Mouse (Mus musculus): Measurements from ENCODE around the gene Slc38a6. TPM values are rescaled to one million over a fixed set of nuclear protein-coding genes. Genes with fewer than 3 reads are reported as not detected.

Slc38a6 gene
- total and polyA plus RNA-seq, 2 experiments from 2014 or later = 2.7 to 19.2 TPM

DNA sequence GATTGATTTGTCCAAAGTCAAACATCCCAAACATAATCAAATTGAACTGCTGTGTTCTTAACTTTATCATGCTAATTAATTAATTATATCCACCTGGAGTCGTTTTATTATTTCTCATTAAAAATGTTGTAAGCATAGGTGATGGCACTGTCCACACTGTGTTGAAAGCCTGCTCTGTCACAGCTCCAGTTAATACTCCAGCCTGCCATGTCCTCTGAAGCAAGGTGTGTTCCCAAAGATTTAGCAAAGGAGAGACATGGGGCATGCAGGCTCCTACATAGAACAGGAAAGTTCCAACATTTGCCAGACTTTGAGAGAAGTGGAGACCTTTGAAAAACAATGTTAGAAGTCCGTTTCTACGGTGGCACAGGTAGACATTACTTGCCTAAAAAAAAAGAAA is 77.4 kb downstream of the Slc38a6 start:
- WGBS = 78% methylated on average over 3 of the region's 3 CpGs
- Histone ChIP-seq H3K27ac (ENCODE audit: low read depth) (no peak overlapping the region), H3K4me3 (ENCODE audit: low read depth, low read length) (no peak overlapping the region), H3K9me3 (replicated peaks; ENCODE audit: control insufficient read depth, low read length) (no peaks in the 10 kb centered on the region), H3K9ac (replicated peaks; ENCODE audit: low read depth, low read length) (no peak overlapping the region), H3K27me3 (ENCODE audit: control insufficient read depth, insufficient read depth, low read length) (no peaks in the 10 kb centered on the region), H3K4me1 (ENCODE audit: control insufficient read depth, insufficient read depth) (peaks cover 9% of the 10 kb centered on the region), H3K36me3 (replicated peaks; ENCODE audit: control insufficient read depth, insufficient read depth, low read length) (no peaks in the 10 kb centered on the region), H3K4me2 (ENCODE audit: low read depth, low read length) (no peak overlapping the region)
- ATAC-seq (ENCODE audit: insufficient read depth, low read depth) = no peak
- no peak for DNase-seq (ENCODE audit: low spot score)
- TF ChIP-seq EP300 (IDR thresholded peaks at IDR 0.05; ENCODE audit: low read depth) (no peak), CTCF (IDR thresholded peaks at IDR 0.05; ENCODE audit: low read depth) (no peak)

DNA sequence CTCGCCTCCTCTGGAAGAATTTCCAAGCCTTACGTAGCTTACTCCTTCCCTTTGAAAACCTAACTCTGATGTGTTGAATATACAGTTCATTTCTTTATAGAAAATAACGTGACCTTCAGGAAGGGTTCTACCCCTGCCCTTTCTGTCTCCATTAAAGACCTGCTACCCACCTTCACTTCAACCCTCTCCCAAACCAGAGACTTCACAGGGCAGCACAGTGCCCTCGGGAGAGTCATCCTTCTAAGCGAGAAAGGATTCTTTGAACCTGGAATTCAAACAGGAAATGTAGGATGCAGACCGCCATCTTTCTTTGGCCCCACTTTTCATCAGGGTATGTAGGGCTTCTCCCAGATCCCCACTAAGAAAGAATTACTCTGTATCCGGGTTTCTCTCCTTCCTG is 80.0 kb downstream of the Slc38a6 start:
- ATAC-seq (ENCODE audit: insufficient read depth, low read depth) (no peak), DNase-seq (ENCODE audit: low spot score) (no peak)
- H3K4me1 ChIP-seq (ENCODE audit: control insufficient read depth, insufficient read depth) = peaks cover 21% of the 10 kb centered on the region
- no peak for TF ChIP-seq CTCF (IDR thresholded peaks at IDR 0.05; ENCODE audit: low read depth)
- TF ChIP-seq EP300 (IDR thresholded peaks at IDR 0.05; ENCODE audit: low read depth) = no peak
- H3K9ac ChIP-seq (replicated peaks; ENCODE audit: low read depth, low read length) = no peak overlapping the region
- no peaks in the 10 kb centered on the region for H3K27me3 ChIP-seq (ENCODE audit: control insufficient read depth, insufficient read depth, low read length)
- no peak overlapping the region for H3K4me2 ChIP-seq (ENCODE audit: low read depth, low read length)
- no peaks in the 10 kb centered on the region for H3K9me3 ChIP-seq (replicated peaks; ENCODE audit: control insufficient read depth, low read length)
- no peak overlapping the region for H3K4me3 ChIP-seq (ENCODE audit: low read depth, low read length)
- 89% methylated on average over 7 of the region's 7 CpGs for WGBS
- H3K27ac ChIP-seq (ENCODE audit: low read depth) = no peak overlapping the region
- H3K36me3 ChIP-seq (replicated peaks; ENCODE audit: control insufficient read depth, insufficient read depth, low read length) = no peaks in the 10 kb centered on the region

DNA sequence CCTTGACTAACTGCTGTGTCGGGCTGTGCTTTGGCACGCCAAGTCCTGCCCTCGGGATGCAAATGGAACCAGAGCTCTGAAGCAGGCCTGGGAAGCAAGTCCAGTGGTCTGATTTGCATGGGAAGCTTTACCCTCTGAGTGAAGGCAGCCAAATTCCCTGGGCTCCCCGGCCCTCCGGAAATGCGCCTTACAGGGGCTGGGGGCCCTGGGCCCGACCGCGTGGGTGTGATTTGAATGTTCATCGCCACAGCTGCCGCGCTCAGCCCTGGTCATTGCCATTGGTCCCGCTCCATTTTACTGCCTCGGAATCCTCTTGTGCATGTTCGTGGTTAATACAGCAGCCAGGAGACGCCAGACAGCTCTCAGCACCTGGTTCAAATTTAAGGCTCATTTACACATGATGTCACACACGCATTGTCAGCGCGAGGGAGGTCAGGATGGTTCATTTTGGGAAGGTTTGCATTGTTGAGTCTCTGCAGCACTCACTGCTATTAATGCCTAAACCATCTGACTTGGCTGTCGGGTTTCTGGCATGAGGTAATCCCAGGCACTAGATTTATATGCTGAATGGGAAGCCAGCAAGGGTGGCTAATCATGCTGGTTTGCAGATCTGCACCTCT is 81.0 kb downstream of the Slc38a6 start:
- H3K9ac ChIP-seq (replicated peaks; ENCODE audit: low read depth, low read length) = no peak overlapping the region
- H3K36me3 ChIP-seq (replicated peaks; ENCODE audit: control insufficient read depth, insufficient read depth, low read length) = no peaks in the 10 kb centered on the region
- H3K27ac ChIP-seq (ENCODE audit: low read depth) = peak overlapping the region; percentile 8; the same call in 1 of the 2 replicates
- DNase-seq (ENCODE audit: low spot score) (no peak), ATAC-seq (ENCODE audit: insufficient read depth, low read depth) (peak; percentile 53)
- H3K9me3 ChIP-seq (replicated peaks; ENCODE audit: control insufficient read depth, low read length) = no peaks in the 10 kb centered on the region
- no peak overlapping the region for H3K4me3 ChIP-seq (ENCODE audit: low read depth, low read length)
- H3K4me2 ChIP-seq (ENCODE audit: low read depth, low read length) = no peak overlapping the region
- peaks cover 21% of the 10 kb centered on the region for H3K4me1 ChIP-seq (ENCODE audit: control insufficient read depth, insufficient read depth)
- H3K27me3 ChIP-seq (ENCODE audit: control insufficient read depth, insufficient read depth, low read length) = no peaks in the 10 kb centered on the region
- TF ChIP-seq CTCF (IDR thresholded peaks at IDR 0.05; ENCODE audit: low read depth) = no peak
- TF ChIP-seq EP300 (IDR thresholded peaks at IDR 0.05; ENCODE audit: low read depth) = no peak
- 29% methylated on average over 20 of the region's 20 CpGs for WGBS

DNA sequence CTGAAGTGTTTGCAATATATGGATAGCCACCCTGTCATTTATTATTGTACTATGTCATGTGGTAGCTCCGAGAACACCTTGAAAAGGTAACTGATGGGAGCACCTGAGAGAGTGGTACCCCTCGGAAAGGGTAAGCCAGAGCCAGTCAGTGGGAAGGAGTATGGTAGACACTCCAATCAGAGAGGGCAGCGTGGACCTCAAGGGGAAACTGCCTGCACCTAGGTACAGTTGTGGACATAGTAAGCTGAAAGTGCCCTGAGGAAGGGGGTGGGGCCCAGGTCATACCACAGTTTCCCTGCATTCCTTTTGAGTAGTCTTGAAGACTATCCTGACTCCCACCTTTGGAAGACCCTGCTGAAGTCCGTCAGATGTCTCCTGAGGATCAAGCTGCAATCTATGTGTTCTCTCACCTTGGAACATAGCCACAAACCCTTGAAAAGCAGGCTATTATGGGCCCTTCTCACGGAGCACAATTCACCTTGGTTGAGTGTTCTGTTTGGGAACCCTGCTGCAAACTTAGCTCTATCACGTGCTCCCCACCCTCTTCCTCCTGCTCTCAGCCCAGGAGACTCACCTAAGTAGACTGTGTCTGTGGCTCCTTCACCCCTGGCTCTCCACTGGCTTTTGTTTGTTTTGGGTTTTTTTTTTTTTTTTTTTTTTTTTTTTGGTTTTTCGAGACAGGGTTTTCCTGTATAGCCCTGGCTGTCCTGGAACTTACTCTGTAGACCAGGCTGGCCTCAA is 82.5 kb downstream of the Slc38a6 start:
- Histone ChIP-seq H3K4me2 (ENCODE audit: low read depth, low read length) (no peak overlapping the region), H3K36me3 (replicated peaks; ENCODE audit: control insufficient read depth, insufficient read depth, low read length) (no peaks in the 10 kb centered on the region), H3K27me3 (ENCODE audit: control insufficient read depth, insufficient read depth, low read length) (no peaks in the 10 kb centered on the region), H3K4me1 (ENCODE audit: control insufficient read depth, insufficient read depth) (peaks cover 21% of the 10 kb centered on the region), H3K27ac (ENCODE audit: low read depth) (no peak overlapping the region), H3K9ac (replicated peaks; ENCODE audit: low read depth, low read length) (no peak overlapping the region), H3K4me3 (ENCODE audit: low read depth, low read length) (no peak overlapping the region), H3K9me3 (replicated peaks; ENCODE audit: control insufficient read depth, low read length) (no peaks in the 10 kb centered on the region)
- DNase-seq (ENCODE audit: low spot score) (no peak), ATAC-seq (ENCODE audit: insufficient read depth, low read depth) (no peak)
- 70% methylated on average over 7 of the region's 7 CpGs for WGBS
- TF ChIP-seq EP300 (IDR thresholded peaks at IDR 0.05; ENCODE audit: low read depth) (no peak), CTCF (IDR thresholded peaks at IDR 0.05; ENCODE audit: low read depth) (no peak)

DNA sequence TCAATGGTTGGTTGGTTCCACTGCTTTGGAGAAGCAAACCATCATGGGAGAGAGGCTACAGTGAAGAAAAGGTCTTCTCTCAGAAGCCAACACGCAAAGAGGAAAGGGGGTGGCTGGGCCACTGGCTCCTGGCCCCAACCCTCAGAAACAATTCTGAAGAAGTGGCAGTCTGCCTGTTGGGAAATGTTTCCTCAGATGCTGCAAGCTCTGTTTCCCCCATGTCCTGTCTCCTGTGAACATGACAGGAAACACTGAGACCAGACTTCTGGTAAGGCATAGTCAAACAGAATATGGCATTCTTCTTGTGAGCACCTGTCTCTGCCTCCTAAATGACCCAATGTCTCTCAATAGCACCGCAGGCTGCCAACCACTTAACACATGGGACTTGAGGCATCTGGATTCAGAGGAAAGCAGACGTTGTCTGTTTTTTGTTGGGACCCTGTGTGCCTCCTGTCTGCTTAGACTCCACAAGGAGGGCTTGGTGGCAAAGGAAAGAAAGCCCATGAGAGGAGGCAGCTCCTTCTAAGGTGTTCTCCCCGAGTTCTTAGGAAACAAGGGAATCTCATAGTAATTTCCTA is 83.9 kb downstream of the Slc38a6 start:
- H3K4me2 ChIP-seq (ENCODE audit: low read depth, low read length) = no peak overlapping the region
- no peaks in the 10 kb centered on the region for H3K9me3 ChIP-seq (replicated peaks; ENCODE audit: control insufficient read depth, low read length)
- no peak overlapping the region for H3K4me3 ChIP-seq (ENCODE audit: low read depth, low read length)
- DNase-seq (ENCODE audit: low spot score) (no peak), ATAC-seq (ENCODE audit: insufficient read depth, low read depth) (no peak)
- no peak overlapping the region for H3K9ac ChIP-seq (replicated peaks; ENCODE audit: low read depth, low read length)
- no peaks in the 10 kb centered on the region for H3K36me3 ChIP-seq (replicated peaks; ENCODE audit: control insufficient read depth, insufficient read depth, low read length)
- H3K4me1 ChIP-seq (ENCODE audit: control insufficient read depth, insufficient read depth) = peaks cover 21% of the 10 kb centered on the region
- no peak overlapping the region for H3K27ac ChIP-seq (ENCODE audit: low read depth)
- no peak for TF ChIP-seq EP300 (IDR thresholded peaks at IDR 0.05; ENCODE audit: low read depth)
- 65% methylated on average over 4 of the region's 4 CpGs for WGBS
- H3K27me3 ChIP-seq (ENCODE audit: control insufficient read depth, insufficient read depth, low read length) = no peaks in the 10 kb centered on the region

Measured in heart, postnatal 0 days (tissue).